Mouse (Mus musculus) brain, adult 2 months (tissue): ENCODE results near the gene Chmp1a.
"Not testable (repeated sequence)": the region's sequence is repeated elsewhere in the genome, so short reads cannot be mapped to it uniquely, and the experiment has no call there.

ENCODE experiments used
- DNase-seq: peaks from one replicate; pipeline ENCODE4 v3.0.0; 2011; ENCODE audit warnings: low read depth, low spot score

The Chmp1a gene

DNA sequence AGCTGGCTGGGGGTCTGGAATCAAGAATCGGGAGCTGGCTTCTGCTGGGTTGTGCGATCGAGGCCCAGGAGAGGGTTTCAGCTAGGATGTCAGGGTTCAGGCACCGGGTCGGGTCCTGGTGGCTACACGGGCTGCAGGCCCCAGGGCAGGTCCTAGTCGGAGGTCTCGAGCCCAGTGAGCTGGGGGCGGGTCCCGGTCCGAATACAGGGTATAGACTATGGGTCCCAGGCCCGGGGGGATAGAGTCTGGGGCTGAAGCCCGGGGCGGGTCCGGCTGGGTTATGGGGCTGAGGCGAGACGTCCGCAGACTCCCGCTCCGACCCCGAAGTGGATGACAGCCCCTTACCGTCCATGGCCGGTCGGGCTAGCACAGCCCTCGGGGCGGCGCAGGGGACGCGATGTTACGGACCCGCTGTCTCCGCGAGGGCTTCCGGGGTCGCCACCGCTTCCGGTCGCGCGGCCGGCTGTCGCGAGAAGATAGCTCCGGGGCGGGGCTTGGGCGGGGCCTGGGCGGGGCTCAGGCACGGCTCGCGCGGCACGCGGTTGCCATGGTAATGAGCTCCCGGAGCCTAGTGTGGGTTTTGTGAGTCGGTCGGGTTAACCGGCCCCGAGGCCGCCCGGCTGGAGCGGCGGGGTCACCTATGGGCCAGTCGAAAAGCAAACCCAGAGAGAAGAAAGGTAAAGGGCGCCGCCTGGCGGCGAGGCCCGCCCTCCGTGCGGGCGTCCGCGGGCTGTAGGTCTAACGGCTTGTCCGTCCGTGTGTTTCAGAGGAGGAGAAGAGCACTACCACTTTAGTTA is at the start of gene Chmp1a, which contains the start of gene Spata33:
Gene Chmp1a (minus strand): TSS at position 443 of the 797 bp plus-strand sequence.
Gene Spata33 (plus strand): TSS at position 512 of the 797 bp plus-strand sequence.
- peak; percentile 93 for DNase-seq

GRCm38 (mm10) chr8:123257593-123257992 is 45.0 kb upstream of the Chmp1a start:
- not testable (repeated sequence) for DNase-seq

GRCm38 (mm10) chr8:123257114-123257513 is 44.6 kb upstream of the Chmp1a start:
- DNase-seq = peak; percentile 93

GRCm38 (mm10) chr8:123255170-123255569 is 42.6 kb upstream of the Chmp1a start:
- DNase-seq = no peak

- peak; percentile 93 for DNase-seq
These were observed 41.7 kb upstream of the Chmp1a start, which contains the start of the genes Zfp276 and Vps9d1 for GRCm38 (mm10) chr8:123254099-123254885. Zfp276 (plus strand) TSS chr8:123254195. Vps9d1 (minus strand) TSS chr8:123254348.

DNA sequence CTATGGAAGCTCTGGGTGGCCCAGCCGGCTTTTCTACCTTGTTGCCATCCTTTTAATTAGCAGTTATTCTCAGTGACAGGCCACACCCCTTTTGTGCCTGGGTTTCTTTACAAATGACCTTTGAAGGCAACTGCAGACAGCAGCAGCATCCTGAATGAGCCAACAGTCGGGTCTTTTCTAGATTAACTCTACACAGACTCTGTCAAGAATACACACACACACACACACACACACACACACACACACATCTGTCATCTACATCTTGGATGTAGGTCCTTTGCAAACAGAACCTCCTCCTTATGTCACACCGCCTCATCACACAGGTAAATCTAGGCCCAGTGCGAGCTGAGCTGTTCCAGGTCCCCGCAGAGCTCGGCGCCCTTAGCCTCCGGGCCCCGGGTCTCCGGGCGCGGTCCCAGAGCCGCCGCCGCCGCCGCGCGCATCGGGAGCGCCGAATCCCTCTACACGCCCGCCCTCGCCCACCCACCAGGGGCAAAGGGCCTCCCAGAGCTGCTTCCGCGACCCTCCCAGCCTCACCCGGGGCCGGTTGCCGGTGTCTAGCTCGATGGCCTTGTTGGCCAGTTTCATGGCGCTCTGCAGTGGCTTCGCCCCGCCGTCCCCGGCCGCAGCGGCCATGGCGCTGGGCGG is 41.0 kb upstream of the Chmp1a start:
- peak; percentile 43 for DNase-seq

DNA sequence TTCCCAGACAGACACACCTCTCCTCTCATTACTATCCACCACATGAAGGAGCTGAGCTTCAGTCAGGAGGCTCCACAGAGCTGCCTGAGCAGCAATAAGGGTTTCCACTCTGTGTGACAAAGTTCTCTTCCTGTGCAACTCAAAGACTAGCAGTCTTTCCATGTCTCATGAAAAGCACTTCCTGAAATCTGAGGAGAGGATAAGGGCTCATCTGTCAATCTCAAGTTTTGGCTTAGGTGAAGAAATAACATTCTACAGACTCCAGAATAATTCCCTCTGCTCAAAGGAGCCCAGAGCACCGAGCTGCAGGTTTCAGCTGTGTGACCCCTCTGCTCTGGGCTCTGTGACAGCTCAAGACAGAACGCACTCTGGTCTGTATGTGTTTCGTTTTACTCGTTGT is 40.4 kb upstream of the Chmp1a start:
- no peak for DNase-seq

DNA sequence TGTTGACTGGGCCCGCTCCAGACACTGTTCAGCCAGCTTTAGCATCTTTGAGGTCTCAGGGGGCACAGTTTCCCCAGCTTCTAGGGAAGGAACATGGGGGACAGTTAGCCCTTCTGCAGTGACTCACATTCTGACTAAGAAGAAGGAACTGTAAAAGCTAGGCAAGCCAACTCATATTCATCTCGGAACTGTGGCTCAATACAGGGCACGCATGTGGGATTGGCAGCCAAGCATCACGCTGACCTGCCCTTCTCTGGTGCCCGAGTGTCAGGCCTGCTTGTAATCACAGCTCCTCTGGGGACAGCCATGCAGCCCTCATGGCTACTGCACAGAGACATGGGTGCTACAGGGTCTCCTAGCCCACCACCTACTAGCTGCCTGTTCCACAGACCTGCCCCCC is 38.4 kb upstream of the Chmp1a start:
- DNase-seq = no peak

GRCm38 (mm10) chr8:123248596-123248995 is 36.0 kb upstream of the Chmp1a start:
- no peak for DNase-seq

DNA sequence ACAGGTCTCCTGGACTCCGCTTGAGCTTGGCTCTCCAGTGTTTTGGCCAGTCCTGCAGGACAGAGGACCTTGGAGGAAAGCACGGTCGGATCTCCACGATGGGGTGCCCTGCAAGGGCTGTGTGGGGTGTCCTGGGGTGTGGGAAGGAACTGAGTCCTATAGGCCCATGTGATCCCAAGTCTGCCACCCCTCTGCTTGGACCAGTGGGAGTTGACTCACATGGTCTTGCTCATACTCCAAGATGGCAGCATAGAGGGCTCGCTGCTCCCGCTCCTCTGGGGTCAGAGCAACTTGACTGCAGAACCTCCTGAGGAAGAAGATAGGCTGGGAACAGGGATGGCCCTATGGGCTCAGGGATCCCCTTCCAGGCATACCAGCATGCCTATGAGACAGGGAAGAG is 35.2 kb upstream of the Chmp1a start:
- no peak for DNase-seq

DNA sequence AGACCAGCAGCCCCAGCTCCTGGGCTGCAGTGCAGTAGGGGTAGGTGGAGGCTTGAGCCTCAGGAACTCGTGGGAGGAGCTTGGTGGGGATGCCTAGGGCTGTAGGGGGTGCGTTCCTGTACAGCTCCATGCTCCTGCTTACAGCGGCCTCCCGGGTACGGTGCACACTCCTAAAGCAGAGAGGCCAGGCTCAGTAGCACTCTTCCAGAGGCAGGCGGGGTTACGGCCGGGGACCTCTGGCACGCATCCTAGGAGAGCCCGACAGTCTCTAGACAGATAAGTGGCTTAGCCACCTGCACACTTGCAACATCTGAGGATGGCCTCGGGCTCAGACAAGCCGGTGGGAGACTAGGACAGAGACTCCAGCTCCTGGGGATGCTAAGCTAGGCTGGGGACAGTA is 33.0 kb upstream of the Chmp1a start:
- no peak for DNase-seq

DNA sequence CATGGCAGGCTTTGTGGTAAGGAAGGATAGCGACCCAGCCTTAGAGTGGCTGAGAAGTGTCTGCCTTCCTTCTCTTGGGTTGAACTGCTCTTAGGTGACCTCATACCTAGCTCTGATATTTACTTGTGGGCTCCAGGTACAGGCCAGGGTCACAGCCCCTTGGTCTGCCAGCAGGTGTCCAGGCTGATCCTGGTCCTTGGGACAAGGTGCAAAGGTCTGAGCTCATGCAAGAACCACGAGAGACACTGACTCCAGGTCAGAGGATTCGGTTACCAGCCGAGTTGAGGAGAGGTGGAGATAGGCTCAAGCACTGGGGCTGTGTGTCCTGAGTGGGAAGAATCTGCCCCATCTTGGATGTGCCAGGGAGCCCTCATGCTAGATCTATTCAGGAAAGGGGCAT is 31.8 kb upstream of the Chmp1a start:
- DNase-seq = no peak

DNA sequence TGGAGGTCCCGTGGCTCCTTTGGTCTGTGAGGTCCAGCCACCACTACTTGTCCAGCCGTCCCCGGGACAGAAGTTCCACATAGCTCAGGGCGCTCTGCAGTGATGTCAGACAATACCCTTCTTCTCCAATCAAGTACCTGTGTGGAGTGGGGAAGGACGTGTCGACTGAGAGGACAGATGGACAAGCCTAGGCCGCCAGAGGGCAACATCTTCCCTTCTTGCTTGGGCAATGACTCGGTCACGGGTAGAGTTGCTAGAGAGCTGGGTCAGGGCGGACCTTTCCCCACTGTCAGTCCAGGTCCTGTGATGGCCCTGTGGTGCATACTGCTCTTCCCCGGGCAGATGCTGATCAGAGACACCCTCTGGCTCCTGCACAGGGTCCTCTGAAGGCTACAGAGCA is 30.5 kb upstream of the Chmp1a start:
- DNase-seq = no peak

- DNase-seq = no peak
These were observed 29.8 kb upstream of the Chmp1a start for GRCm38 (mm10) chr8:123242107-123242923.

GRCm38 (mm10) chr8:123239398-123239797 is 26.8 kb upstream of the Chmp1a start:
- no peak for DNase-seq

GRCm38 (mm10) chr8:123235520-123236497 is 23.2 kb upstream of the Chmp1a start, which contains the start of gene Spata2l:
Spata2l (minus strand) TSS chr8:123236233.
- peak; percentile 95 for DNase-seq

- peak; percentile 93 for DNase-seq
These were observed 22.5 kb upstream of the Chmp1a start for GRCm38 (mm10) chr8:123234918-123235519.

GRCm38 (mm10) chr8:123233760-123234159 is 21.2 kb upstream of the Chmp1a start:
- no peak for DNase-seq

DNA sequence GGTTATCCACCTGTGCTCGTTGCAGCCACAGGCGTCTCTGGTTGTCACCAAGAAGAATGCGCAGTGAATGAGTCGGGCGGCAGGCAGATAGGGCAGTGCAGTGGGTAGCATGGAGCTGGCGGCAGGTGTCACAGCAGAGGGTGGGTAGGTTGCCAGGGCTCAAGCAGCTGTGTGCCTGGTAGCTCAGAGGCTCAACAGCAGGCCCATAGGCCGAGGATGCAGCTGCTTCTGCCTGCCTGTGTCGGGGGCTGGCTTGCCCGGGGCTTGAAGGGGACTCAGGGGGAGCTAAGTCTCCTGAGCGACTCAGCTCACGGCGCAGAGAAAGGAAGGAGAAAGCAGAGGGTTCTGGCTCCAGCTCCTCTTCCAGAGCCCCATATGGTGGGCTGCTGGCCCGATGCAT is 20.7 kb upstream of the Chmp1a start:
- DNase-seq = no peak
